Mouse (Mus musculus) liver, adult (tissue): ENCODE measurements around the gene Hist1h2ah.

Experiments
- GATA4 ChIP-seq: IDR thresholded peaks from 2 replicates; pipeline ENCODE4 v1.6.1; 2014; ENCODE audit warnings: mild to moderate bottlenecking, low read length; ENCODE audit not compliant: insufficient replicate concordance

The Hist1h2ah gene

DNA sequence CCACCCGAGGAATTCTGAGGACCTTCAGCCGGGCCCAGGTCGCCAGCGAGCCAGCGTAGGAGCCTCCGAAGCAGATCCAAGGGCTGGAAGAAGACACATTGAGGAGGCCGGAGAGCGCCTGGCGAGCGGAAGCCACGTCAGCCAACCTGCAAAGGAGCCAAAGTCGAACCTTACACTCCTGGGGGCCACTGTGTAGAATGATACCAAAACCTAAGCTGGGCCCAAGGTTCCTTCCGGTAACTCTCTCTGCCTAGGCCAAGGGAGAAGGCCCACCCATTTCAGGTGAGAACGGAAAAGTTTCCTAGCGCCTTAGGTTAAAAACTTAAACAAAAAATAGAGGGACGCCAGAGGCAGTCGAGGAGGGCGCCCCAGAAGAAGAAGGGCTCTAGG lies 28.3 kb downstream of the Hist1h2ah start:
- TF ChIP-seq GATA4, result no peak

- no peak for TF ChIP-seq GATA4
These were observed 28.8 kb downstream of the Hist1h2ah start for GRCm38 (mm10) chr13:22006334-22007120.

GRCm38 (mm10) chr13:22005605-22006333 lies 29.6 kb downstream of the Hist1h2ah start:
- TF ChIP-seq GATA4, result no peak

DNA sequence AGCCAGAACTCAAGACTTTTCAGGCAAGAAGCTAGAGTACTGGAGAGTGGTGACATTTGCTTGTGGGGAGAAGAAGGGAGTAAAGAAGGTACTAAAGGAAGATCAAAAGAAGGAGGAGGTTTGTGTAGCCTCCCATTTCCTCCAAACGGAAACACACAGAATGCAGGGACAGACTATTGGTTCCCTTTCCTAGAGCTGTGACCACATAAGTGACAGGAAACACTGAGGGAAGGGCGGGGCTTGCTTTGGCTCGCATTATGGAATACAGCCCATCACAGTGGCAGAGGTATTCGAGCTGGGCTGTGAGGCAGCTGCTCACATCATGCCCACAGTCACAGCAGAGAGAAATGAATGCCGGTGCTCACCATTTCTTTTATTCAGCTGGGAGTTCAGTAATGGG lies 33.5 kb downstream of the Hist1h2ah start:
- TF ChIP-seq GATA4, result no peak

- TF ChIP-seq GATA4, result no peak
These were observed 34.0 kb downstream of the Hist1h2ah start for GRCm38 (mm10) chr13:22001346-22001745.

DNA sequence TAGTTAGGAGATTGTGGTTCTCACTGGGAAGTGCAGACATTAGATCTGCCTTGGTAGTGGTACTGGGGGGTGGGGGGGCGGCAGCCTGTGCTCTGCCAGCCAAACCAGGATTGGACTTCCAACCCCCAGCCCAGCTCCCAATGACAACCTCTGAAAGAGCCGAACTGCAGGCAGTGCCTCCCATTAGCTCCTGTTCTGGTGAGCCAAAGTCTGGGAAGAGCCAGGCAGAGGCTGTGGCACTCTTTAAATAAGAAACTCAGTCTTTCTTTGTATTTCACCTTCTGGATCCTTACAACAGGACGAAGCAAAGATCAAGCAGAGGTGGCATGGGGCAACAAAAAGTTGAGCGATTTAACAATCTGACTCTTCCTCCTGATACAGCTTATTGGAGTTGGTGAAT lies 36.2 kb downstream of the Hist1h2ah start:
- no peak for TF ChIP-seq GATA4

GRCm38 (mm10) chr13:21998412-21998811 lies 37.0 kb downstream of the Hist1h2ah start:
- TF ChIP-seq GATA4, result no peak

DNA sequence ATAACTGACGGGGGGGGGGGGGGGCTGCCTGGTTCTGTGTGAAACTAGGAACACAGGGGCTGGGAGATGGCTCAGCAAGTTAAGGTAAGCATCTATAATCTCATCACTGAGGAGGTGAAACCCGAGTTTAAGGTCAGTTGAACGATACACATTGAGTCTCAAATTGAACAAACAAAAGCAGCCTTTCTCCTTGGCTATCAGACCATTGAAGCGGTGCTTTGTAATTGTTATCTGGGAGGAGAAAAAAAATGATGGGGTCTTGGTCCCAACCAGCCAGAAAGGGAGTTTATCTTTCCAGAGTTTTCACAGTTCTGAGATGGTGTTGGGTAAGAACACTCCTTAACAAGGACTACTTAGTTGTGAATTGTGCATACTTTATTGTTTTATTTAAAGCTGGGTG lies 37.5 kb downstream of the Hist1h2ah start:
- no peak for TF ChIP-seq GATA4

DNA sequence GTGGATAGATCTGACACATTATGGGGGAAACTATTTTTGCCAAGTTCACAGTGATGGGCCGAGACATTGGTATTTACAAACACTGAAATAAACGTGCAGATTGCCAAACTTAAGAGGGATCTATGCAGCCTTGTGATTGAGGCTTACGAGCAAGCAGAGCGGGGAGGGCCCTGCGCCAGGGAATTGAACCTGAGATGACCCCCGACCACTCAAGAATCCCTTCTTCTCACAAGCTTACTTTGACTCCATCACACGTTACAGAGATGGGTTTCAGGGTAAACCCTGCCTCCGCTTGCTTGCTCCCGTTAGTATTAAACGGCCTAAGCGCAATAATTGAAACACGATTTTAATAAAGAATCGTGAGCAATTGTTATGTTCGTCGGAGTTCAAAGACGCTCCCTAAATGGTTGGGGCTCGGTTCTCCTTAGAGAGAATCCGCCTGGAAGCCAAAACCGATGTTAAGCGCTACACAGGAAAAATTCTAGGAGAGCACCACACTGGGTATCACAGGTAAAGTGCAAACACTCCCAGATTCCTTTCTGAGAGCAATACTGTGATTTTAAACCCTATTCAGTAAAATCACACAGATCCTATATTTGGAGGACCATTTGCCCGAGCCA lies 38.1 kb downstream of the Hist1h2ah start:
- TF ChIP-seq GATA4, result no peak

DNA sequence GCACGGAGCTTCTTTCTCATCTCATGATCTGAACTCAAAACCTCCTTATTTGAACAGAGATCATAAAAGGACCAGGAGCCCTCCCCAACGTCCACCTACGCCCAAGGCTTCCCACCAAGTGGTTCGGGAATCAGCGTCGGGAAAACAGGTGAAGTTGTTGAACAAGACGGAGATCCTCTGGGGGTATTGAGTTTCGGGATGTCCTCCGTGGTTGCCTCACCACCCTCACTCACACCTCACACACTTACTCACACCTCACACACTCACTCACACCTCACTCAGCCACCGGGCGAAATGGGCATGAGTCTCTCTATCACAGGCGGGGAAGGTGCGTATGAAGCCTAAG lies 38.6 kb downstream of the Hist1h2ah start:
- TF ChIP-seq GATA4, result no peak

DNA sequence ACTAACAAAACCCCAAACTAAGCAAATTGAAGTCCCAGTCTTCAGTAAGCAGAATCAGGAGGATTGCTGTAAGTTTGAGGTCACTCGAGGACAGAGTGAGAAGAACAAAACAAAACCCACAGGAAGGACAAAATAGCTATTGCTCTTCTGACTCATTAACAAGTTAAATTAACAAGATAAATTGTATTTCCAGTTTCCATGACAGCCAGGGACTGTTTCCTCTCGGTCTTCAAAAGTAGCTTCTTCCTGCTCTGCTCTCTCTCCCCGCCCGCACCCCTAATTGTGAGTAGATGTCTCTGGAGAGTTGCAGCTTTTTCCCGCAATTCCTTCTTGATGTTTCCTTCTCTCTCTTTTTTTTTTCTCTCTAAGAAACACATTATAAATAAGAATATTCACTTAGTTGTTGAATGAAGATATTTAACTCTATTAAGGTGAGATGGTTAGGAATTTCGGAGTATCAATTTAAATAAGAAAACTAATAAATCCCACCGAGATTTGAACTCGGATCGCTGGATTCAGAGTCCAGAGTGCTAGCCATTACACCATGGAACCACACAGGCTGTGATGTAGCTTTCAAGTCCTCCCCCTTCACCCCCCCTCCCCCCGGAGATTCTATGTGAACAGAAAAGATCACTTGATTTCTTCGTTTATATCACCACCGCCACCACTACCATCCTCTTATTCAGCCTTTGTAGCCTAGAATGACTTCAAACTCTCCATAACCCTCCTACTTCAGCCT lies 39.1 kb downstream of the Hist1h2ah start:
- no peak for TF ChIP-seq GATA4

- no peak for TF ChIP-seq GATA4
These were observed 39.9 kb downstream of the Hist1h2ah start for GRCm38 (mm10) chr13:21995331-21995914.

DNA sequence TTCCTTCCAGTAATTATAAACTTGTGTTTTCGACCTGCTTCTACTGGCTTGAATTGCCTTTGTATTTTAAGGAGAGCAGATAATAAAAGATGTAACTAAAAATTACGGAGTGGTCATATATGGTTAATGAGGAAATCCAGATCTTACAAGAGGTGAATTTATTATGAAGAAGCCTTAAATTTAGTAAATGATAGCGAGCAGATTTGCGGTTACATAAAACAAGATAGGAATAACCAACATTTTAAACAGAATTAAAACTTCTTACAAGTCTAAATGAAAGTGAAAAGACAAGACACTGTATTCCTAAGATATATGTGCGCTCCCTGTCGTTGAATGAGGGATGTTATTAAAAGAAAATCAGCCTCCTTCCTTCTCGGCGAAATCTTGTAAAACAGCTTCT lies 40.5 kb downstream of the Hist1h2ah start:
- no peak for TF ChIP-seq GATA4

DNA sequence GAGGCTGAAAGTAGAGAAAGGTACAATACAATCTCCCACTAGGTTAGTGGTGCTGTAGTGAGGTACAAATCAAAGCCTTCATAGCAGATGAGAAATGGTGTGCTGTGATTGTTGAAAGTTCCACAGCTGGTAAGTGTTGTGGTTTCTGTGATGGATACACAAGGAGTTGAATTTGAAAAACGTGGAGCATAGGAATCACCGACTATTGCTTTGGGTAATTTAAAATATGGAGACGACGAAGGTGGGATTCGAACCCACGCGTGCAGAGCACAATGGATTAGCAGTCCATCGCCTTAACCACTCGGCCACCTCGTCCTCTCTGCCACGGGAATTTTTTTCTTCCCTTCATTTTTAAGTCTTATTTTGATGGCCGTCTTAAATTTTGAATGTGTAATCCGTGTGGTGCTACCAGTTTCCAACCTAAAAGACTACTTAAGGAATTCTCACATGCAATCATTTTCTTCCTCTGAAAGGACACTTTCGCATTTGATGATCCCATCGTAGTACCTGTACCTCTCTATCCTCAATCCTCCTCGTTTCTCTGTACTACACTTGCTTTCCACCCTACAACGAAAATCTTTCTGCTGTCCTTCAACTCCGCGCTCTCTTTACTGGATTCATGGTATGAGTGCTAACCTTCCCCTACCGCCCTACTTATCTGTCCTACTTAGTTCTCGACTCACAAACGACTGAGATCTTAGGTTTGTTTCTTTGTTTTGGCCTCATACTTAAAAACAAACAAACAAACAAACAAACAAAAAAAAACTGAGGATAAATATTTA lies 41.2 kb downstream of the Hist1h2ah start:
- TF ChIP-seq GATA4, result no peak
